Mouse (Mus musculus): ENCODE data around the gene Olfr938. TPM values are rescaled to one million over a fixed set of nuclear protein-coding genes. Genes with fewer than 3 reads are reported as not detected.

Gene Olfr938
- total RNA-seq (2021) = not detected

DNA sequence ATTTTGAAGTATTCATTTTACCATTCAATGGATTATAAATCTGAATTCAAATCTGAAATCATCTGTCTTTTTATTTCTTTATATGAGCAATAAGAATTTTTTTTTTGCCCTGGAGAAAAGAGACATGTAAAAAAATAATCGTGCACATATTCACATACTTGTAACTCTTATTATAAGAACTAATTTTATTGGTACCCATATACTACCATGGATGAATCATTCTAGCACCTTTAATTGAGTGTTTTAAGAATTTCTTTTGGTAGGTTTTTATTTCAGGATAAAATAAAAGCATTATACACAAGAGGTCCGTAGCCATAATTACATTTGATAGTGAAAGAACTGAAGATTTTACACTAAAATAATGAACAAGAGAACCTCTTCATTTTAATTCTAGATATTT, at the start of gene Olfr938:
Gene Olfr938, minus strand, starts transcription at position 101 of the 400 bp plus-strand sequence.
- intact Hi-C loops (cut with DNase I) = no loop called here
- no peak for DNase-seq (ENCODE audit: low spot score in 2 of 2)

DNA sequence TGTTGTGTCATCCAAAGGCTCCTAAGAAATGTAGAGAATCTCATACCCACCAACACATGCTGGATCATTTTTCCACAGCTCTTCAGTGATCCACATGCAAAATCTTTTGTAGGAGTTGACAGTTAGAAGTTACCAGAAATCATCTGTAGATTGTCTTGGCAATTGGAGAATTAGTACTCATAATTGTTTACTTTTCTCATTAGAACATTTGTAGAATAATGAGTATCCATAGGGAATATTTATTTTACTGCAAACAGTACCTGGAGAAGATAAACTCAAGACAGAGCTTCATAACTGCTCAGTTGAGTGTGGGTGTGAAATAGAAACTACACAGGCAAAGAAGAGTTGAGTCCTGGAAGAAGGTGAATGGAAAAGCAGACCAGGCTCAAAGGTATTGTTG, 49.1 kb upstream of the Olfr938 start, which contains the start of gene Olfr27:
Gene Olfr27, plus strand, starts transcription at position 301 of the 400 bp plus-strand sequence.
- intact Hi-C loops (cut with DNase I) = no loop called here

DNA sequence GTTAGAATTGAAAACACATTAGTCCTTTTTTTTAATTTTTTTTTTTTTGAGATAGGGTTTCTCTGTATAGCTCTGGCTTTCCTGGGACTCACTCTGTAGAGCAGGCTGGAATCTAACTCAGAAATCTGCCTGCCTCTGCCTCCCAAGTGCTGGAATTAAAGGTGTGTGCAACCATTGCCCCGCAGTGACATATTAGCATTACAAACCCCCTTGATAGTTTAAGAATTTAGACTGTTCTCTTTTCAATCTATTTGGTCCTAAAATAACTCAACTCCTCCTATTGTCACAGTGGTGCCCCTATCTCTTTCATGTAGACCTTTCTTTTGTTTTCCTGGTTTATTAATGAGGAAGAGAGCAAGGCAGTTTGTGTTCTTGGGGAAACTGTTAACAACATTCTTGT, 48.6 kb upstream of the Olfr938 start:
- no peak for DNase-seq (ENCODE audit: low spot score in 2 of 2)
- intact Hi-C loops (cut with DNase I) = no loop called here

More for the DNA sequence above, 49.1 kb upstream of the Olfr938 start, which contains the start of gene Olfr27:
- no peak for DNase-seq (ENCODE audit: low spot score in 2 of 2)

DNA sequence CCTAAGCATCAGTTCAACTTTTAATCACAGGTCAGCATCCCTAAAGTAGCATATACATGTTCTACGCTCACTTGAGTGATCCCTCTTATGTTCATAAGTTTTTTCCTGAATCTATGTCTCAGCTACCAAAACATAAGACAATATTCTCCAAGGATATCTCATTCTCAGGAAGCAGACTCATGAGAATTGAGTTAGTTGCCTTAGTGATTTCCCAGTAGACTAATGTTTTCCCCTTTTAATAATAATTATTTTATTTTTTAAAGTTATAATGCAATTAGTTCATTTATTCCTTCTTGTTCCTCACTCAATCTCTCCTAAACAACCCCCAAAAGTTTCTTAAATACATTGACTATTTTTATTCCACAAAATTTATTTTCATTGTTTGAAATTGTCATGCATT, 13.8 kb downstream of the Olfr938 start, which contains the start of gene Olfr937:
Gene Olfr937, minus strand, starts transcription at position 101 of the 400 bp plus-strand sequence.
- intact Hi-C loops (cut with DNase I) = no loop called here
- DNase-seq (ENCODE audit: low spot score in 2 of 2) = no peak

Small RNA genes within 50 kb of the gene (microRNA-seq; reads per million reads assigned to microRNA genes)
- gene Gm25032 = 0 reads per million in 2 experiments
- gene Gm25529 = 0 reads per million in 2 experiments

Other genes starting within 250 kb of the Olfr938 start
- not detected for gene Olfr924, start 234.4 kb downstream of the Olfr938 start, total RNA-seq (2021)
- not detected for gene Olfr26, start 223.8 kb downstream of the Olfr938 start, total RNA-seq (2021)
- not detected for gene Olfr926, start 201.8 kb downstream of the Olfr938 start, total RNA-seq (2021)
- not detected for gene Olfr930, start 149.1 kb downstream of the Olfr938 start, total RNA-seq (2021)
- not detected for gene Olfr933, start 106.6 kb downstream of the Olfr938 start, total RNA-seq (2021)
- gene Olfr934, start 90.6 kb downstream of the Olfr938 start, total RNA-seq (2021) = not detected
- not detected for gene Olfr935, start 79.2 kb downstream of the Olfr938 start, total RNA-seq (2021)
- gene Olfr146, start 55.5 kb downstream of the Olfr938 start, total RNA-seq (2021) = not detected
- not detected for gene Olfr937, start 13.9 kb downstream of the Olfr938 start, total RNA-seq (2021)
- not detected for gene Olfr27, start 49.2 kb upstream of the Olfr938 start, total RNA-seq (2021)
- gene Olfr943, start 87.4 kb upstream of the Olfr938 start, total RNA-seq (2021) = not detected
- gene Olfr944, start 123.0 kb upstream of the Olfr938 start, total RNA-seq (2021) = not detected
- gene Olfr1537, start 171.1 kb upstream of the Olfr938 start, total RNA-seq (2021) = not detected
- not detected for gene Olfr945, start 197.9 kb upstream of the Olfr938 start, total RNA-seq (2021)
- gene Olfr948, start 247.2 kb upstream of the Olfr938 start, total RNA-seq (2021) = not detected

Measured in left cerebral cortex, postnatal 25 days (tissue).